Mouse (Mus musculus) intestine, embryonic 14.5 days (tissue): Measurements from ENCODE around the gene Sfxn5. TPM values are rescaled to one million over a fixed set of nuclear protein-coding genes. Genes with fewer than 3 reads are reported as not detected.

Experiments used
- ATAC-seq: fragments of 200-750 bp; cut with Nextera tagmentation; replicated peaks from 2 replicates; pipeline ENCODE4 v1.8.0; 2017; ENCODE audit warnings: low read depth, moderate number of reproducible peaks, moderate TSS enrichment, moderate library complexity; ENCODE audit not compliant: low FRiP score, low TSS enrichment
- DNase-seq: peaks from one replicate; pipeline ENCODE4 v3.0.0-alpha.2; 2018; ENCODE audit warnings: low spot score
- H3K27ac ChIP-seq: fragments of 300-500 bp; sonication (generic); 2 replicates; pipeline ENCODE4 v1.5.1; 2014; ENCODE audit warnings: low read depth, mild to moderate bottlenecking, control low read depth
- H3K27me3 ChIP-seq: fragments of 300-500 bp; sonication (generic); replicated peaks from 2 replicates; pipeline ENCODE4 v1.6.1; 2014; ENCODE audit warnings: low read length, control low read depth; ENCODE audit not compliant: control insufficient read depth, insufficient read depth
- H3K36me3 ChIP-seq: fragments of 300-500 bp; sonication (generic); 2 replicates; pipeline ENCODE4 v1.6.1; 2014; ENCODE audit warnings: low read length, control low read depth; ENCODE audit not compliant: control insufficient read depth, insufficient read depth
- H3K4me1 ChIP-seq: fragments of 300-500 bp; sonication (generic); replicated peaks from 2 replicates; pipeline ENCODE4 v1.6.1; 2014; ENCODE audit warnings: low read length, control low read depth, mixed read lengths; ENCODE audit not compliant: control insufficient read depth, insufficient read depth
- H3K4me2 ChIP-seq: fragments of 300-500 bp; sonication (generic); 2 replicates; pipeline ENCODE4 v1.6.1; 2014; ENCODE audit warnings: low read length
- H3K4me3 ChIP-seq: fragments of 300-500 bp; sonication (generic); 2 replicates; pipeline ENCODE4 v1.5.1; 2014; ENCODE audit warnings: low read depth, low read length, control low read depth, mixed read lengths
- H3K9ac ChIP-seq: fragments of 300-500 bp; sonication (generic); 2 replicates; pipeline ENCODE4 v1.6.1; 2014; ENCODE audit warnings: mild to moderate bottlenecking, low read length
- H3K9me3 ChIP-seq: fragments of 300-500 bp; sonication (generic); 2 replicates; pipeline ENCODE4 v1.6.1; 2016; ENCODE audit warnings: low read length, control low read depth; ENCODE audit not compliant: control insufficient read depth
- WGBS: fragments of 180-500 bp; shearing (Covaris S2); extraction: QIAGEN DNeasy Blood & Tissue Kit; methylation state at CpG from one replicate; pipeline ENCODE4 v1.1.7; 2014; 5-methylcytosine and 5-hydroxymethylcytosine counted together
- polyA plus RNA-seq: library from polyadenylated mRNA; unstranded; fragments of >200 nt; fragmentation: Nextera tagmentation; extraction: Ambion mirVana; gene quantifications from 2 replicates; pipeline ENCODE4 v1.2.1, GENCODE M21; 2014

Sfxn5 gene
- polyA plus RNA-seq, 1 experiment from 2014 or later, result 8.3 TPM

- ATAC-seq (no peak; the same call in 1 of the 2 replicates), DNase-seq (no peak)
- 67% methylated on average over 7 of the region's 7 CpGs for WGBS
- Histone ChIP-seq H3K4me3 (no peak overlapping the region), H3K36me3 (no peaks in the 10 kb centered on the region), H3K4me2 (no peak overlapping the region), H3K4me1 (0 out of 2 replicates have a peak, but pooled peaks cover 4% of the 10 kb centered on the region), H3K27me3 (no peaks in the 10 kb centered on the region), H3K9ac (no peak overlapping the region), H3K9me3 (no peaks in the 10 kb centered on the region), H3K27ac (no peak overlapping the region)
Observed at GRCm38 (mm10) chr6:85295384-85296167, 37.6 kb downstream of the Sfxn5 start.

GRCm38 (mm10) chr6:85294004-85294379 is 39.2 kb downstream of the Sfxn5 start:
- WGBS, result 63% methylated on average over 5 of the region's 5 CpGs
- no peaks in the 10 kb centered on the region for H3K9me3 ChIP-seq
- no peaks in the 10 kb centered on the region for H3K36me3 ChIP-seq
- no peak overlapping the region for H3K27ac ChIP-seq
- no peak overlapping the region for H3K4me2 ChIP-seq
- 0 out of 2 replicates have a peak, but pooled peaks cover 4% of the 10 kb centered on the region for H3K4me1 ChIP-seq
- no peak overlapping the region for H3K4me3 ChIP-seq
- no peaks in the 10 kb centered on the region for H3K27me3 ChIP-seq
- DNase-seq, result no peak
- H3K9ac ChIP-seq, result no peak overlapping the region
- ATAC-seq, result no peak

- no peak overlapping the region for H3K9ac ChIP-seq
- H3K9me3 ChIP-seq, result no peaks in the 10 kb centered on the region
- H3K27ac ChIP-seq, result no peak overlapping the region
- DNase-seq, result no peak
- H3K4me3 ChIP-seq, result no peak overlapping the region
- 59% methylated on average over 10 of the region's 10 CpGs for WGBS
- H3K36me3 ChIP-seq, result no peaks in the 10 kb centered on the region
- no peaks in the 10 kb centered on the region for H3K27me3 ChIP-seq
- H3K4me1 ChIP-seq, result 0 out of 2 replicates have a peak, but pooled peaks cover 4% of the 10 kb centered on the region
- H3K4me2 ChIP-seq, result no peak overlapping the region
- ATAC-seq, result no peak
Observed at GRCm38 (mm10) chr6:85293255-85294003, 39.8 kb downstream of the Sfxn5 start.

- ATAC-seq, result no peak
- no peak for DNase-seq
- no peak overlapping the region for H3K27ac ChIP-seq
- H3K4me3 ChIP-seq, result no peak overlapping the region
- 79% methylated on average over 16 of the region's 16 CpGs for WGBS
- 0 out of 2 replicates have a peak, but pooled peaks cover 4% of the 10 kb centered on the region for H3K4me1 ChIP-seq
- H3K9ac ChIP-seq, result no peak overlapping the region
- no peaks in the 10 kb centered on the region for H3K36me3 ChIP-seq
- H3K9me3 ChIP-seq, result no peaks in the 10 kb centered on the region
- no peak overlapping the region for H3K4me2 ChIP-seq
- no peaks in the 10 kb centered on the region for H3K27me3 ChIP-seq
Observed at GRCm38 (mm10) chr6:85290869-85291824, 42.1 kb downstream of the Sfxn5 start.

GRCm38 (mm10) chr6:85288193-85288857 is 44.9 kb downstream of the Sfxn5 start:
- H3K36me3 ChIP-seq, result no peaks in the 10 kb centered on the region
- no peak overlapping the region for H3K27ac ChIP-seq
- no peak overlapping the region for H3K4me2 ChIP-seq
- H3K4me3 ChIP-seq, result no peak overlapping the region
- no peaks in the 10 kb centered on the region for H3K9me3 ChIP-seq
- H3K27me3 ChIP-seq, result no peaks in the 10 kb centered on the region
- no peaks in the 10 kb centered on the region for H3K4me1 ChIP-seq
- H3K9ac ChIP-seq, result no peak overlapping the region
- DNase-seq (no peak), ATAC-seq (no peak)
- WGBS, result 71% methylated on average over 4 of the region's 4 CpGs

GRCm38 (mm10) chr6:85286283-85287047 is 46.8 kb downstream of the Sfxn5 start:
- no peak for DNase-seq
- H3K4me2 ChIP-seq, result no peak overlapping the region
- no peaks in the 10 kb centered on the region for H3K27me3 ChIP-seq
- no peak for ATAC-seq
- H3K4me1 ChIP-seq, result no peaks in the 10 kb centered on the region
- H3K36me3 ChIP-seq, result no peaks in the 10 kb centered on the region
- no peaks in the 10 kb centered on the region for H3K9me3 ChIP-seq
- no peak overlapping the region for H3K9ac ChIP-seq
- no peak overlapping the region for H3K27ac ChIP-seq
- 82% methylated on average over 13 of the region's 13 CpGs for WGBS
- no peak overlapping the region for H3K4me3 ChIP-seq

- Histone ChIP-seq H3K27ac (no peak overlapping the region), H3K9me3 (no peaks in the 10 kb centered on the region), H3K4me1 (no peaks in the 10 kb centered on the region), H3K27me3 (no peaks in the 10 kb centered on the region), H3K4me3 (no peak overlapping the region), H3K9ac (no peak overlapping the region), H3K36me3 (no peaks in the 10 kb centered on the region), H3K4me2 (no peak overlapping the region)
- ATAC-seq, result no peak
- WGBS, result 79% methylated on average over 14 of the region's 14 CpGs
- DNase-seq, result no peak
Observed at GRCm38 (mm10) chr6:85280871-85281270, 52.4 kb downstream of the Sfxn5 start.
